Mouse (Mus musculus): ENCODE data around the gene Olfr294.

- no peak for TF ChIP-seq SIN3A (IDR thresholded peaks at IDR 0.05; ENCODE audit: low read length)
- no peak for TF ChIP-seq E2F4 (IDR thresholded peaks at IDR 0.05; ENCODE audit: insufficient replicate concordance, low read depth, low read length)
- no peak for TF ChIP-seq CHD2 (IDR thresholded peaks at IDR 0.05; ENCODE audit: low read length)
- TF ChIP-seq CTCF (conservative IDR thresholded peaks at IDR 0.05 in 1 of 2, IDR thresholded peaks at IDR 0.05 in 1 of 2; ENCODE audit: low read depth in 2 of 2, low read length in 2 of 2): no peak
- TF ChIP-seq IRF4 (IDR thresholded peaks at IDR 0.05; ENCODE audit: low read depth, low read length): no peak
- no peak for TF ChIP-seq ELF1 (IDR thresholded peaks at IDR 0.05; ENCODE audit: low read depth, low read length)
- no peak for TF ChIP-seq ETS1 (conservative IDR thresholded peaks at IDR 0.05; ENCODE audit: low read depth, low read length)
- TF ChIP-seq PAX5 (IDR thresholded peaks at IDR 0.05; ENCODE audit: low read length): no peak
- TF ChIP-seq MXI1 (IDR thresholded peaks at IDR 0.05; ENCODE audit: low read depth, low read length): no peak
Measured at GRCm38 (mm10) chr7:86616543-86616942, at the start of gene Olfr294.

Measured in CH12.LX (cell line).